Mouse (Mus musculus) liver, embryonic 14.5 days (tissue): ENCODE results near the gene Ttll3. TPM values are rescaled to one million over a fixed set of nuclear protein-coding genes. Genes with fewer than 3 reads are reported as not detected.

ENCODE experiments used
- ATAC-seq: fragments of 200-750 bp; cut with Nextera tagmentation; 2 replicates; pipeline ENCODE4 v1.8.0; 2017; ENCODE audit warnings: moderate number of reproducible peaks, mild to moderate bottlenecking, moderate library complexity; ENCODE audit not compliant: insufficient read depth
- DNase-seq, 3 experiments: peaks; one replicate each; pipeline ENCODE4 v3.0.0-alpha.2; 2012 to 2013; ENCODE audit warnings: low read depth in 3 of 3, low spot score in 3 of 3
- H3K27ac ChIP-seq: fragments of 300-500 bp; sonication (generic); 2 replicates; pipeline ENCODE4 v1.5.1; 2014; ENCODE audit warnings: moderate library complexity, mild to moderate bottlenecking, control low read depth, inconsistent platforms
- H3K27me3 ChIP-seq: fragments of 300-500 bp; sonication (generic); 2 replicates; pipeline ENCODE4 v1.6.1; 2014; ENCODE audit warnings: mild to moderate bottlenecking, low read length, moderate library complexity; ENCODE audit not compliant: control insufficient read depth, insufficient read depth
- H3K36me3 ChIP-seq: fragments of 300-500 bp; sonication (generic); replicated peaks from 2 replicates; pipeline ENCODE4 v1.6.1; 2014; ENCODE audit warnings: low read depth; ENCODE audit not compliant: control insufficient read depth, insufficient read depth
- H3K4me1 ChIP-seq, 2 experiments: fragments of 200-500 bp in 1 of 2; fragments of 300-500 bp in 1 of 2; sonication (generic) in 1 of 2; replicated peaks; 2 replicates each; pipeline ENCODE4 v1.6.1; 2012 to 2014; ENCODE audit warnings: antibody characterized with exemption in 1 of 2, inconsistent platforms in 1 of 2, low read length in 1 of 2; ENCODE audit not compliant: control insufficient read depth in 2 of 2, insufficient read depth in 2 of 2
- H3K4me2 ChIP-seq: fragments of 300-500 bp; sonication (generic); 2 replicates; pipeline ENCODE4 v1.6.1; 2014; ENCODE audit warnings: low read depth, mild to moderate bottlenecking, control low read depth, moderate library complexity
- H3K4me3 ChIP-seq, 2 experiments: fragments of 200-500 bp in 1 of 2; fragments of 300-500 bp in 1 of 2; sonication (generic) in 1 of 2; 2 replicates each; pipeline ENCODE4 v1.5.1; 2012 to 2014; ENCODE audit warnings: low read depth in 2 of 2, low read length in 2 of 2, mild to moderate bottlenecking in 2 of 2, control low read depth in 1 of 2, inconsistent platforms in 1 of 2, moderate library complexity in 1 of 2; ENCODE audit not compliant: insufficient read depth in 1 of 2
- H3K9ac ChIP-seq: fragments of 300-500 bp; sonication (generic); replicated peaks from 2 replicates; pipeline ENCODE4 v1.6.1; 2014; ENCODE audit warnings: mild to moderate bottlenecking, control low read depth, moderate library complexity
- H3K9me3 ChIP-seq: fragments of 300-500 bp; sonication (generic); 2 replicates; pipeline ENCODE4 v1.6.1; 2016; ENCODE audit warnings: low read length, mixed read lengths; ENCODE audit not compliant: control insufficient read depth
- CTCF ChIP-seq: IDR thresholded peaks from 2 replicates; pipeline ENCODE4 v1.5.1; 2016; ENCODE audit warnings: antibody characterized with exemption, low read depth, control low read depth
- EP300 ChIP-seq: IDR thresholded peaks from 2 replicates; pipeline ENCODE4 v1.6.1; 2016; ENCODE audit warnings: antibody characterized with exemption, low read depth
- WGBS: fragments of 180-500 bp; shearing (Covaris S2); extraction: QIAGEN DNeasy Blood & Tissue Kit; methylation state at CpG from one replicate; pipeline ENCODE4 v1.1.7; 2014; ENCODE audit not compliant: insufficient replicate concordance; 5-methylcytosine and 5-hydroxymethylcytosine counted together
- polyA plus RNA-seq, 2 experiments: library from polyadenylated mRNA; depleted of rRNA in 1 of 2; stranded (reverse) in 1 of 2; unstranded in 1 of 2; fragments of >200 nt; fragmentation: Nextera tagmentation in 1 of 2; extraction: Ambion mirVana in 1 of 2; gene quantifications; 2 replicates each; pipeline versions ENCODE4 v1.2.1 to v1.2.3; 2012 to 2014

The Ttll3 gene
- polyA plus RNA-seq, 2 experiments: 0.41 to 1.6 TPM

DNA sequence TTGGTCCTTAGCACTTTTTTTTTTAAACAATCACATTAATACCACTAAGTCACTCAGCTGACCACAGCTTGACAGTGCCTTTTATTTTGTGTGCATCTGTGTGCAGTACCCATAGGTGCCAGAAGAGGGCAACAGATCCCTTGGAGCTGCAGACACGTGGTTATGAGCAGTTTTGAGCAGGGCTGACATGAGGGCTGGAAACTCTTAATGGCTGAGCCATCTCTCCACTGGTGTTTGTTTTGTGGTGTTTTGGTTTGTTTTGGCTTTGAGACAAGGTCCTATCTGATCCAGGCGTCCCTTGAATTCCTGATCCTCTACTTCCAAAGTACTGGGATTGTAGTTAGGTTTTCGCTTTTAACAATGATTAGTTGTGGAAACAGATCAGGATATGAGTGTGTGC is 38.3 kb downstream of the Ttll3 start:
- H3K27ac ChIP-seq: no peak overlapping the region
- no peaks in the 10 kb centered on the region for H3K36me3 ChIP-seq
- H3K4me2 ChIP-seq: no peak overlapping the region
- H3K4me3 ChIP-seq: no peak overlapping the region
- H3K9me3 ChIP-seq: no peaks in the 10 kb centered on the region
- TF ChIP-seq EP300 (no peak), CTCF (peak; percentile 86)
- ATAC-seq: no peak
- DNase-seq: peak in 2 of 3 experiments; percentile 26 to 34
- no peak overlapping the region for H3K9ac ChIP-seq
- 58% methylated on average over 3 of the region's 3 CpGs for WGBS
- no peaks in the 10 kb centered on the region for H3K4me1 ChIP-seq
- H3K27me3 ChIP-seq: no peaks in the 10 kb centered on the region

GRCm38 (mm10) chr6:113428006-113428405 is 38.9 kb downstream of the Ttll3 start:
- 79% methylated on average over 16 of the region's 16 CpGs for WGBS
- Histone ChIP-seq H3K9ac (no peak overlapping the region), H3K4me1 (no peaks in the 10 kb centered on the region), H3K4me2 (peak overlapping the region; percentile 9; the same call in 1 of the 2 replicates), H3K4me3 (no peak overlapping the region), H3K27me3 (no peaks in the 10 kb centered on the region), H3K36me3 (no peaks in the 10 kb centered on the region), H3K27ac (no peak overlapping the region), H3K9me3 (no peaks in the 10 kb centered on the region)
- ATAC-seq (no peak; the same call in 1 of the 2 replicates), DNase-seq (no peak)
- no peak for TF ChIP-seq EP300
- no peak for TF ChIP-seq CTCF

DNA sequence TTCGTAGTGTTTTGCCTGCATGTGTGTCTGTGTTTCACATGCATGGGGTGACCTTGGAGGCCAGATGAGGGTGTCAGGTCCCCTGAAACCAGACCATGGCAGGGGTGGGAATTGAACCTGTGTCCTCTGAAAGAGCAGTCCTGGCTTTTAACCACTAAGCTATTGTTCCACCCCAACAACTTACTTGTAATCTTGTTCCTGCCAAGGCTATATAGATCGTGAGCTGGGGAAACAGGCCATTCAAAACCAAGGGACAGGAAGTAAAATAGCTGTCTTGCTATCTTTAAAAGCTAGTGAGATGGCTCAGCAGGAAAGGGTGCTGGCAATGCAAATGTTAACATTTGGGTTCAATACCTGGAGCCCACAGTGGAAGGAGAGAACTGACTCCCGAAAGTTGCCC is 40.9 kb downstream of the Ttll3 start:
- DNase-seq (no peak), ATAC-seq (no peak)
- Histone ChIP-seq H3K4me3 (no peak overlapping the region), H3K36me3 (no peaks in the 10 kb centered on the region), H3K4me1 (no peaks in the 10 kb centered on the region), H3K9me3 (no peaks in the 10 kb centered on the region), H3K4me2 (no peak overlapping the region), H3K27me3 (no peaks in the 10 kb centered on the region), H3K9ac (no peak overlapping the region), H3K27ac (no peak overlapping the region)
- WGBS: 47% methylated on average over 3 of the region's 3 CpGs
- TF ChIP-seq EP300 (no peak), CTCF (no peak)

DNA sequence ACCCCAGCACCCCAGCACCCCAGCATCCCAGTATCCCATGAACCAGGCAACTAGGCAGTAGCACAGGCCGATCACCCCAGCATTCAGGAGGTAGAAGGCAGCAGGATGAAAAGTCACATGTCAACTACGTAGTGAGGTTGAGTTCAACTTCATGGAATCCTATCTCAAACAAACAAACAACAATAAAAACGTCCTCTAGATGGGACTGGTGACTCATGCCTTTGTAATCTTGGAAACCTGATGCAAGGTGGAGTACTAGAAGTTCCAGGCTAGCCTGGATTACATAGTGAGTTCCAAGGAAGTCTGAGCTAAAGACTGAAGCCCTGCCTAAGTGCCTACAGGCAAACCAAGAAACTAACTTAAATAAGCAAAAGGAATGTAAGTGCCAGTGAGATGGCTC is 41.8 kb downstream of the Ttll3 start:
- H3K4me3 ChIP-seq: no peak overlapping the region
- DNase-seq (no peak), ATAC-seq (no peak)
- no peak overlapping the region for H3K4me2 ChIP-seq
- no peaks in the 10 kb centered on the region for H3K4me1 ChIP-seq
- no peak overlapping the region for H3K9ac ChIP-seq
- no peak overlapping the region for H3K27ac ChIP-seq
- 49% methylated on average over 3 of the region's 3 CpGs for WGBS
- H3K9me3 ChIP-seq: no peaks in the 10 kb centered on the region
- no peaks in the 10 kb centered on the region for H3K27me3 ChIP-seq
- no peaks in the 10 kb centered on the region for H3K36me3 ChIP-seq
- TF ChIP-seq EP300 (no peak), CTCF (no peak)

GRCm38 (mm10) chr6:113431801-113432200 is 42.7 kb downstream of the Ttll3 start:
- H3K4me1 ChIP-seq: no peaks in the 10 kb centered on the region
- H3K27ac ChIP-seq: no peak overlapping the region
- H3K36me3 ChIP-seq: no peaks in the 10 kb centered on the region
- no peak overlapping the region for H3K4me2 ChIP-seq
- DNase-seq: no peak
- H3K27me3 ChIP-seq: no peaks in the 10 kb centered on the region
- H3K4me3 ChIP-seq: no peak overlapping the region
- no peak overlapping the region for H3K9ac ChIP-seq
- H3K9me3 ChIP-seq: no peaks in the 10 kb centered on the region
- no peak for ATAC-seq
- 53% methylated on average over 3 of the region's 3 CpGs for WGBS
- TF ChIP-seq CTCF (no peak), EP300 (no peak)
